Mouse (Mus musculus) thymus, postnatal 10 days (tissue): ENCODE results near the gene Pex19.

Experiments
- DNase-seq, 2 experiments: peaks; one replicate each; pipeline ENCODE4 v3.0.0; 2021; ENCODE audit warnings: low spot score in 2 of 2

Pex19 gene

GRCm38 (mm10) chr1:172126376-172127347 is at the start of gene Pex19:
TSS of gene Pex19 (plus strand) at chr1:172126755.
- DNase-seq: peak; percentile 61 to 71

DNA sequence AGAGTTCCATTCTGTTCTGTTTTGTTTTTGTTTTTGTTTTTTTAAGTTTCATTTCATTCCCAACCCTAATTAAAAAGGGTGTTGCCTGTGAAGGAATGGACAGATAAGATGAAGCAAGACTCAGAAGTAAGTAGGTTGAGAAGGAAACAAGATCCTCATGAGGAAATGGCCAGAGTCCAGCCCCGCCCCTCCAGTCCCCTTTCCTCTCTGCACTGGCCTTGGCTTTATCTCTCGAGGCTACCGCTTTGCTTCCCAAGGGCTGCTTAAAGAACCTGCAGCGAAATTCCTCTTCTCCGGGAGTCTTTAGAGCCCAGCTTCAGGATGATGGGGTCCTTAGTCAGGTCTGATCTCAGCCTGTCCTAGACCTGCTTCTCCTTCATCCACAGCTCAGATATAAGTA is 48.6 kb upstream of the Pex19 start:
- DNase-seq: no peak

DNA sequence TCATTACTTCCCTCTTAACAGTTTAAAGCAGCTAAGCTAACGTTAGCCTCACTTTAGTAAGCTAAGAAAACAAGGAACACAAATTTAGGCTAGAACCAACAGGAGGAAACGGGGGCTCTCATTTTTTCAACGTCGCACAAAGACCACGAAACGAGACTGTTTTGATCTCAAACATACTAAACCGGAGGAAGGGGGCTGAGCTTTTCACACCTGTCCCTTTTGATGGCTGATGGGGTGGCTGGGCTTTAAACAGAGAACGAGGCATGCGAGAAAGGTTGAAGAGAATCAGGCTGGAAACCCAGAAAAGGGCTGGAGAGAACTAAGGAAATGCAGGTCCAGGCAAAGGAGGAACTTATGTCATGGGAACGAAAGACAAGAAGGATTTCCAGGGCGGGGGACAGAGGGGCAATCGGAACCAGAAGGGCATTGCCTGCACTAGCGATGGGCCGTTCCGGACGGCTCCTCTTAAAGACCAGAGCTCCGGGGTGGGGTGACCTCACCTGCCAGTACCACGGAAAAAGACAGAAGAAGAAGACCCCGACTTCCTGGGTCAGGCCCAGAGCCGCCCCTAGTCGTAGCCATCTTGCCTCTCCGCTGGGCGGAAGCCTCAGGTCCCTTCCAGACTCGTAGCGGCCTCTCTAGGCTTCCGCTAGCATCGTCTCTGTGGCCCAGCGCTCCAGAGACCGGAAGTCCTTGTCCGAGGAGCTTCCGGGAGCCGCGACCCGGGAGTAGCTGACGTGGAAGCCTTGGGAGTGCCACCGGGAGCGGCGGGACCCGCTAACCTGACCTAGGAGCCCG is 44.3 kb upstream of the Pex19 start, which contains the start of the genes Copa and Ncstn:
Gene Copa (plus strand): TSS at position 429 of the 798 bp plus-strand sequence.
Gene Ncstn (minus strand): TSS at position 695 of the 798 bp plus-strand sequence.
- peak; percentile 81 to 86 for DNase-seq

GRCm38 (mm10) chr1:172082899-172083445 is 43.6 kb upstream of the Pex19 start:
- no peak for DNase-seq

- no peak for DNase-seq
Observed at GRCm38 (mm10) chr1:172093522-172093921, 33.0 kb upstream of the Pex19 start.

GRCm38 (mm10) chr1:172094295-172094694 is 32.3 kb upstream of the Pex19 start:
- no peak for DNase-seq

DNA sequence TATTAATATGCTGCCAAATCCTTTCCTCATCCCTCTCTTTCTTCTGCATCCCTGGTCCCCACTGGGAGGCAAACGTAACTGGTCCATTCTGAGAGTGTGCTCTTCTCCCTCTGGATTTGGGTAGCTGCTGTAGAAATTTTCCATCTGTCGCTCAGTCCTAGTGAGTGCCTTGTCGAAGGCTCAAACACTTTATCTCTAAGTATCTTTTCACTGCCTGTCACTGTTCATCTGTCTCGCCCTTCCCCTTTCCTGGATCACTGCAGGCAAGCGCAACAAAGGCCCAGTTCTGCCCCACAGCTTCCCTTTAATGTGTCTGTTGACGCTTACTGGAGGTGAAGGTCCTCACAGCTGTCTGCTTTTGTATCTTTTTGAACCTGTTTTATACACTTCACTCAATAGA is 31.4 kb upstream of the Pex19 start:
- DNase-seq: no peak

- DNase-seq: no peak
Observed at GRCm38 (mm10) chr1:172099325-172100033, 27.1 kb upstream of the Pex19 start.

- no peak for DNase-seq
Observed at GRCm38 (mm10) chr1:172103619-172104018, 22.9 kb upstream of the Pex19 start.

GRCm38 (mm10) chr1:172105101-172105500 is 21.5 kb upstream of the Pex19 start:
- DNase-seq: no peak

- no peak for DNase-seq
Observed at GRCm38 (mm10) chr1:172107777-172108477, 18.6 kb upstream of the Pex19 start.

- no peak for DNase-seq
Observed at GRCm38 (mm10) chr1:172116948-172117347, 9.6 kb upstream of the Pex19 start.

GRCm38 (mm10) chr1:172119100-172119499 is 7.5 kb upstream of the Pex19 start:
- no peak for DNase-seq

DNA sequence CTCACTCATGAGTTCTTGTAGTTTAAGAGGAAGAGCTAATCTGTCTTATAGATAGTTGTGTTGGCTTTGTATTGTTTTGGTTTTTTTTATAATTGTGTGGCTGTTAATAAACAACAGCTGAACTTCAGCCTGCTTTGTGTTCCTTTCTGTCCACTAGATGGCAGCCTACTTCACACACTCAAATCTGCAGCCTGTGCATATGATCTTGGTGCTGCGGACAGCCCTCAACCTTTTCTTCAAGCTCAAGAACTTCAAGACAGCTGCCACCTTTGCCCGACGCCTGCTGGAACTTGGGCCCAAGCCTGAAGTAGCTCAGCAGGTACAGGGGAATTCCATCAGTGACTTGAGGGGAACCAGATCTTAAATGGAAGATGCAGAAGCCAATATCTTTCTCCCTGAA is 6.8 kb upstream of the Pex19 start:
- peak in 1 of 2 experiments; percentile 37 for DNase-seq

DNA sequence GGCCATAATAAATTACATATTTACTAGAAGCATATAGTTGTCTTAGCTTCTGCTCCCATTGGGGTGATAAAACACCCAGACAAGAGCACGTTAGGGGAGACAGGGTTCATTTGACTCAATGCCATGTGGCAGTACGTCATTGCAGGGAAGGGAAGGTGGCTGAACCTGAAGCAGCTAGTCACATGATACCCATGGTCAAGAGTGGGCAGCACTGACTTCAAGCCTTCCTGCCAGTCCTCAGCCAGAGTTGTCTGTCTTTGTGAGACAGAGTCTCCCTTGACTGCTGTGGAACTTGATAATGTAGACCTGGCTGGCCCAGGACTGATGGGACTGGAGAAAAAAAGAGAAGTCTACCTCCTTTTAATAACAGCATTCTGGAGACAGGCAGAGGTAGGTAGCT is 3.9 kb upstream of the Pex19 start:
- no peak for DNase-seq

GRCm38 (mm10) chr1:172124572-172124971 is 2.0 kb upstream of the Pex19 start:
- no peak for DNase-seq

- DNase-seq: no peak
Observed at GRCm38 (mm10) chr1:172127487-172127886, 932 bp downstream of the Pex19 start.

DNA sequence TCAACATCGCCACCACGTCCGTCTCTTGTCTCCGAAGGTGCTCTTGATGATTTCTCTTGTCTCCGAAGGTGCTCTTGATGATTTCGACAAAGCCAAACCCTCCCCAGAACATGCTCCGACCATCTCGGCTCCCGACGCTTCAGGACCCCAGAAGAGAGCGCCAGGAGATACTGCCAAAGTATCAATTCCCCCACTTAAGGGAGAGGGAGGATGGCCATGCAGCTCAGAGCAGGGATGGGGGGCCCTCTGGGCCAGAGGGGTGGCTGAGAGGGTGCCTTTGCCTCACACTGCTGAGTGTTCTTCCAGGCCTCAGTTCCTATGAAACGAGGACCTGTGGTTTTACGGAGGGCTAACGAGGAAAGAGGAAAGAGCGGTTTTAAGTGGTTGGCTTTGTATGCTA is 2.0 kb downstream of the Pex19 start:
- no peak for DNase-seq

DNA sequence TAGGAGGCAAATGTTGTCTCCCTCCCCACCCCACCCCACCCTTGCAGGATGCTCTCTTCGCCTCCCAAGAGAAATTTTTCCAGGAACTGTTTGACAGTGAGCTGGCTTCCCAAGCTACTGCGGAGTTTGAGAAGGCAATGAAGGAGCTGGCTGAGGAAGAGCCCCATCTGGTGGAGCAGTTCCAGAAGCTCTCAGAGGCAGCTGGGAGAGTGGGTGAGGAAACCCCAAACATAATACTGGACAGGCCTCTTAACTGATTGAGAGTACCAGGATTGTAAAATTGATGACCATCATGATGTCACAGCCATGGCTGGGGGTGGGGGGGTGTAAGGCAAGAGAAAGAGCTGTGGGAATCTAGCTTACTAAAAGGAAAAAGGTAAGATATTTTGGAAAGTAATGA is 2.6 kb downstream of the Pex19 start:
- no peak for DNase-seq

DNA sequence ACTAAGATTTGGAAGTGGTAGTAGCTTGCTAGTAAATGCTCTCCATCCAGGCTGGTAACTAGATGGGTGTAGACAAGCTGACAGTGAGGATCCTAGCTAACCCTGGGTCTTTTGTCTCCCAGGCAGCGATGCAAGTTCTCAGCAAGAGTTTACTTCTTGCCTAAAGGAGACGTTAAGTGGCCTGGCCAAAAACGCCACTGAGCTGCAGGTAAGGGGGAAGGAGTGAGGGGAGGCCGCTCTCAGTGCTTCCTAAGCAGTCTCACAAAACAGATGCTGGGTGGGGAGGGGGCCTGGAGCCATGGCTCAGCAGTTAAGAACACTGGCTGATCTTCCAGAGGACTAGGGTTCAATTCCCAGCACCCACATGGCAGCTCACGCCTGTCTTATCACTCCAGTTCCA is 3.2 kb downstream of the Pex19 start:
- no peak for DNase-seq

GRCm38 (mm10) chr1:172132319-172132718 is 5.8 kb downstream of the Pex19 start:
- DNase-seq: no peak
